Mouse (Mus musculus): ENCODE measurements at regions not wholly inside any gene's neighbourhood (a gene's known extent, or its start where the extent isn't known, plus 50 kb on each side); places are given as distances from the start of the nearest gene placed in this dataset.

GRCm38 (mm10) chr2:148575433-148575832 is 97.0 kb upstream of the Nxt1 start:
- TF ChIP-seq POLR2A (IDR thresholded peaks at IDR 0.05; ENCODE audit: low read depth, low read length) (no peak), CTCF (IDR thresholded peaks at IDR 0.05; ENCODE audit: extremely low read depth, insufficient read depth, insufficient read length, insufficient replicate concordance) (no peak)

All from spleen, adult 2 months (tissue).